Mouse (Mus musculus) kidney, postnatal 14 days (tissue): Measurements from ENCODE around the gene Pdzd2.

ENCODE experiments used
- DNase-seq: peaks from one replicate; pipeline ENCODE4 v3.0.0; 2022; ENCODE audit warnings: mixed read lengths

Pdzd2 gene

DNA sequence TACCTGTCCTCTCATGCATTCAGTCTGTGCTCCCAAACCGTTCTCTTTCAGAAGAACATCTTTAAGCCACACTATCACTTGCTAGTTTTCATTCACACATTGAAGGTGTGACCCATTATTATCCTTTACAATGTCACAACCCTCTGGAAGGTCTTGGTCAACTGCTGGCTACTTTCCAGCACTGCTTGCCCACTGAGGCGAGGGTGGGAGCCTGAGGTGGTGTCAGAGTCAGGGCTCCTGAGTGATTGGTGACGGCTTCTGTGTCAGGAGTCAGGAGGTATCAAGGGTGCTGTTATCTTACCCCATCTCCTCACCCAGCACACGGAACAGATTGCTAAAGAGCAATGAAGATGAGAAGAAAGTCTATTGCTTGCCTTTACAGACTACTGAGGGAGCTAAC, 267.1 kb downstream of the Pdzd2 start:
- DNase-seq: no peak

DNA sequence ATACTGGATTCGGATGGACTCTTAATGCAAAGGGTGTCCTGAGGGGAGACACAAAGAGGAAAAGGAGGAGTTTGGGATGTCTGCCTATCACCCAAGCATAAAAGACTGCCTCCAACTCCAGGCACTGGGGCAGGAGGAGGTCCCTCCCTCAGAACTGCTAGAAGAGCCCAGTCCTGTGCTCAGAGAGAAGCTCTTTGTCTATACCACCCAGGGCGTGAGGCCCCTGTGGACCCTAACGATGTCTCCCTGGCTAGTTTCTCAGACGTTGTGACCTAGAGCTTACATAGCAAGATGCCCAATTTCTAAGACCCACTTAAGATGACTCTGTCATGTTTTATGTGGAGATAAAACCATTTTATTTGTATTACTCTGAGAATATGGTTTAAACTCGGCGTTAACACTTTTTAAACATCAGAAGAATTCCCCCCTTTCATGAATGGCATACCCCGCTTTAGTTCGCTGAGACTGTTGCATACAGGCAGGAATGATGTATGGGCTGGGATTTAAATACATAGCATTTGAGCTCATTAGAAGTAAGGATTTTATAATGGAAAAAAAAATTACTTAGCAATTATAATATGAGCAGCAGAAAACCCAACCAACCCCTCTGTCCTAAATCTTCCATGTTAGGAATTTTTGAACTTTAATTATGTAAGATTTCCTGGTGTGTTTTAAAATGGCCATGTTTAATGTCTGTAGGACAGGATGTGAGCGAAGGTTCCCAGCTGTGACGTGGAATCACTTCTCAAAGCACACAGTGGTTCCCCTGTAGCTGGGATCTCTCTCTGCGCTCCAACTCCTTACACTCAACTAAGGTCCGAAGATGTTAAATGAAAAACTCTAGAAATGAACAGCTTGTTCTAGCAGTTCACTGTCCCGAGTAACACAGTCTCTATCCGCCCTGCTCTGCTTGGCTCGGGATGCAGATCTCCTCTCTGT, 268.6 kb downstream of the Pdzd2 start:
- no peak for DNase-seq

- no peak for DNase-seq
Observed at GRCm38 (mm10) chr15:12468625-12469024, 271.1 kb downstream of the Pdzd2 start.

- no peak for DNase-seq
Observed at GRCm38 (mm10) chr15:12465748-12466147, 274.0 kb downstream of the Pdzd2 start.

DNA sequence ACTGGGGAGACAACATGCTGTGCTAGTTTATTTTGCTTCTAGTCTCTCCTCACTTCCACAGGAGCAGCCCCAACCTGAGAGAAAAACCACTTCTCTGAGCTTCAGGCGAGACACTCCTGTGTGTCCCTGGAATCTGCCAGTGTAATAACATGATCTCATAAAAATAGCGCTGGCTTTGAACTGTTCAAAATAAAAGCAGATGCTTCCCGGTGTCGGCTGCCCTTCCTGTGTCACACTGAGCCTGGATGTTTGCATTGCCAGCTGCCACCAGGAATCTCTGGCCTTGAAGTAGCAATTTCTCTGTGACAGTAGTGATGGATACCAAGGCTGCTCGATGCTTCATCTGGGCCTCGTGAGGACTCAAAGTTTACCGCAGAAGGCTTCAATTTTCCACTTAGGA, 282.9 kb downstream of the Pdzd2 start:
- peak; percentile 38 for DNase-seq

- DNase-seq: no peak
Observed at GRCm38 (mm10) chr15:12453343-12453742, 286.4 kb downstream of the Pdzd2 start.

DNA sequence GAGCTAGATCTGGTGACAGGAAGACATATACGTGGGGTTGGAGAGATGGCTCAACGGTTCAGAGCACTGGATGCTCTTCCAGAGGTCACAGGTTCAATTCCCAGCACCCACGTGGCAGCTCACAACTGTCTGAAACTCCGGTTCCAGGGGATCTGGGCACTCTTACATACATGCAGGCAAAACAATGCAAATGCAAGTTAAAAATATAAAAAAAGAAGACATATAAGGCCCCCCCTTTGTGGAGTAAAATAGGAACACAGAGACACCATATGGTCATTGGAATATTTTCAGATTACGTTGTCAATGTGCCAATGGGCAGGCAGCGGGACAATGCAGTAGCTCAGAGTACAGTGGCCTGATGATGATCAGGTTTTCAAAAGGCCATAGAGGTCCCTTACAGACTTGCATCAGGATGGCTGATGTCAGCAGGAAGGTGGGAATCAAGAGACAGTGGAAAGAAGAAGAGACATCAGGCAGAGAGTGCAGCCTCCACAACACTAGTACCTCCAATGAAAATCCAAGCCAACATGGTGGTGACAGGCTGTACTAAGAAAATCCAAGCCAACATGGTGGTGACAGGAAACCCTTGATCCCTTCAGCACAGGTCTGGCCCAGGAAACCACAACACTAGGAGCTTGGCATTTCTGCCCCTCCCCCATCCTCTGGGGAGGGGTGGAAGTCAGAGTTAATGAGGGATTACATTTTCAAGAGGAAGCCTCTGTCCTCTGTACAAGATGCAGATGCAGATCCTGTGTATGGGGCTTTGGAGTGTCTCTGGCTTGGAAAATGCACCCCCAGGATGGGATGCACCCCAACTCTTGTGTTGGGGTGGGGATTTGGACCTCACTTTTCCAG, 287.4 kb downstream of the Pdzd2 start:
- no peak for DNase-seq

DNA sequence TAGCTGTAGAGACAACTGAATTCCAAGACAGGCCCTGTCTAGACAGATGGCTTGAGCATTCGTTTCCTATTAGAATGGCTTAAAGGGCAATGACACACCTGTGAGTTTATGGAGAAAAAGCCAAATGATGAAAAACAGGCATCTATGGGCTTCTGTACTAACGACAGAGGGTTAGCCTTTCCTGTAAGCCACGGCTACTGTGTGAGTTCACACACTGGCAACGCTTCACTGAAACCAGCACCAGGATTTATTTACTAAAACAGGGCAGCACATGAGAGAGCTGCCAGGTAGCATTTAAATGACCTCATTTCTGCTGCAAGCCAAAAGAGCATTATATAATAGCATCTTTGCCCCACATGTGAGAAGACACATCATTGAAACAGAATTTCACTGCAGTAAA, 288.3 kb downstream of the Pdzd2 start:
- DNase-seq: peak; percentile 27

DNA sequence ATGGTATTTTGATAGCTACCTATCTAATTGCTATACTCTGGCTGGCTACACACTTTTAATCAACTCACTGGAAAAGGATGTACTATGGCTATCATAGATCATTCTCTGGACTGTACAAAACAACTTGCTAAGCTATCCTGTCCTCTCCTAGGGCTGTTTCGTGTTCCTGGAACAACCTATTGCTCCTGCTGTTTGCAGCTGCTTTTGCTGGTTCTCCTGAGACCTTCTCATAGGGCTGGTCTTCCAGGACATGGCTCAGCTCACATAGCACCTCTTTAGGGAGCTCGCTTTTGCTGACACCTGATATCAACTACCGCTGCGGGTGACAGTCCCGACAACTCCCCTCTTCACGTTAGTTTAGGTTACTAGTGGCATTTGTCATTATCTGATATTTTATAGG, 288.9 kb downstream of the Pdzd2 start:
- no peak for DNase-seq

- DNase-seq: no peak
Observed at GRCm38 (mm10) chr15:12449321-12449720, 290.4 kb downstream of the Pdzd2 start.

DNA sequence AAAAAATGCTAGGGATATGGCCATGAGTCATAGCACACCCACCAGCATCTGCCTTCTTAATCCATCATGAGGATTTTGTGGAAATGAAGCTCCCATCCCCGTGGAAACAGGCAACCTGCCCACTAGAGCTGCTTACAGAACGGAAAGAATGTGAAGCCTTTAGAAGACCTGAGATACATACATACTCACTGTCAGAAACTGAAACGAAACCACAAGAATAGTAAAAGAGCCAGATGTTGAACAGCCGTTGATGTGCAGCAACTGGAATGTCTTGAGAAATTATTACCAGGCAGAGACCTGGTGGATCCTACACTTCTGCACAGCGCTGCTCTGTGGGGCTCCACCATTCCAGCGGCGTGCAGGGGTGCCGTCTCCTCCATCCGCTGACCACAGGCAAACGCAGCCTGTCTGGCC, 292.7 kb downstream of the Pdzd2 start:
- no peak for DNase-seq

DNA sequence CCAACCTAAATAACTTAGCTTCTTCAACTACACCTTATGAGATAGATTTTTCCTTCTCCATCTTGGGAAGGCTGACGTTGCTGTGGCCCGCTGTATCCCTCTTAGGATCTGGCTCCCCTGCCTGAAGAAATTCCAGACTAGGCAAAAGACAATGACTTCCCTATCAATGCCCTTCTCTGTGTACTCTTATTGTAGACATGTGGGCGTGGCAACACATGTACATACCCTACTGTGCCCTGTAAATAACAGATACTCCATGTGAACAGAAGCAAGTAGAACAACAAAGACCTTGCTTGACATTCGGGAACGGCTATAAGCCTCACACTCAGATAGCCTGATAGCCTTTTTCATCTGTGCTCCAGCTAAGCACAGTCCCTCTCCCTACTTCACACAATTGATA, 295.2 kb downstream of the Pdzd2 start:
- no peak for DNase-seq

DNA sequence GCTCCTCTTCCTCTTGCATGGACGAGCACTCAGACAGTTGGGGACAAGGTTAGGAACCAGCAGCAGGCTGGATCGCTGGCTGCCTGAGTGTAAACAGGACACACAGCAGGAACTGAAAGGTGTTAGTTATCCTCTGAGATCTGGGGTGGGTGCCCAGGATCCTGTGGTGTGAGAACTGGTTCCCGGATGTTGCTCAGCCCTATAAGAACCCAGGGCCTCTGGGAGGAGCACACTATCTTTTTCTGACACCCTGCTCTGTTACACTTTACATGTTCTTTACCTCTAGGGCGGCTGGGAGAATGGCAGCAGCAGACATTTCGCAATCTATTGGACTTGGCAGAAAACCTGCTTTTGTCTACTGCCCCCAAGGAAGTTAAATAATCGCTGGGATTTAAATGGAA, 300.4 kb downstream of the Pdzd2 start:
- peak; percentile 36 for DNase-seq

DNA sequence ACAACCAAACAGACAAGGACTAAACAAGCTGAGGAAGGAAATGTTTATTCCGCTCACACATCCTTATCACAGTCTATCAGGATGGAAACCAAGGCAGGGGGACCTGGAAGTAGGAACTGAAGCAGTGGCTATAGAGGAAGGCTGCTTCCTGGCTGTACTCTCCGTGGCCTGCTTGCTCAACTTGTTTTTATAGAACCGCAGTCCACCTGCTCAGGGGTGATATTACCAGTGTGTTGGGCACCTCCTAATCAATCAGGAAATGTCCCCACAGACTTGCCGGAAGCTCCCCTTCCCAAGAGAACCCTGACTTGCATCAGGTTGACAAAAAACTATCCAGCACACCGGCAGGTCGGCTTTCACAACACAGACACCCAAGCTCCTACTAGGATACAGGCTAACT, 301.0 kb downstream of the Pdzd2 start:
- no peak for DNase-seq

DNA sequence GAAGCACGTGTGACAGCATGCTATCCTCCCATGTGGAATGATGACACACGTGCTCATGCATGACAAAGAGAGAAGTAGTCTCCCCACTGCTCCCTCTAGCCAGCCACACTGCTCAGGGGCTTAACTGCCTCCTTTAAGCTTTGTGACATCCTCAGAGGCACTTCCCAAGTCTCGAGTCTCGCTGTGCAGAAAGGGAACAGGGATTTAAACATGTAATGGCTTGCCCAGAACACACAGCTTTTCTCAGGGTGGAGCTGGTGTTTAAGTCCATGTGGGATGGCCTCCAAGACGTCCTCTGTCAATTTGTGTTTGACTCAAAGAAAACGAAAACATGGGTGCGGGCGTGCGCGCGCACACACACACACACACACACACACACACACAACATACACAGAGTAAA, 301.6 kb downstream of the Pdzd2 start:
- no peak for DNase-seq

DNA sequence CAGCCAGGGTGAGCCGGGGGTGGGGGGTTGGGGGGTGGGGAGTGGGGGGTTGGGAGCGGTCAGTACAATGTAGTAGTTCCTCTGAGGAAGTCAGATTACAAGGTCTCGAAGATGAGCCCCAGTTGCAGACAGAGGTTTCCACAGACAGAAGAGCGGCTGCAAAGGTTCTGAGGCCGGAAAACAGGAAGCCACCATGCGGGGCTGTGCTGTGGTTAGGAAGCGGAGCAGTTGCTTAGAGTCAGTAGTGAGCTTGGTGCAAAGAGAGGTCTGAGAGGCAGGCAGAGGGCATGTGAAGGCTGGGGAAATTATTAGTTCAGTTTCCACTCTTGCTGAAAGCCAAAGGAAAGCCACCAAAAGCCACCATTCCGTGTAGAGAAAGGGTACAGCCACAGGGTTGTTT, 303.8 kb downstream of the Pdzd2 start:
- no peak for DNase-seq

DNA sequence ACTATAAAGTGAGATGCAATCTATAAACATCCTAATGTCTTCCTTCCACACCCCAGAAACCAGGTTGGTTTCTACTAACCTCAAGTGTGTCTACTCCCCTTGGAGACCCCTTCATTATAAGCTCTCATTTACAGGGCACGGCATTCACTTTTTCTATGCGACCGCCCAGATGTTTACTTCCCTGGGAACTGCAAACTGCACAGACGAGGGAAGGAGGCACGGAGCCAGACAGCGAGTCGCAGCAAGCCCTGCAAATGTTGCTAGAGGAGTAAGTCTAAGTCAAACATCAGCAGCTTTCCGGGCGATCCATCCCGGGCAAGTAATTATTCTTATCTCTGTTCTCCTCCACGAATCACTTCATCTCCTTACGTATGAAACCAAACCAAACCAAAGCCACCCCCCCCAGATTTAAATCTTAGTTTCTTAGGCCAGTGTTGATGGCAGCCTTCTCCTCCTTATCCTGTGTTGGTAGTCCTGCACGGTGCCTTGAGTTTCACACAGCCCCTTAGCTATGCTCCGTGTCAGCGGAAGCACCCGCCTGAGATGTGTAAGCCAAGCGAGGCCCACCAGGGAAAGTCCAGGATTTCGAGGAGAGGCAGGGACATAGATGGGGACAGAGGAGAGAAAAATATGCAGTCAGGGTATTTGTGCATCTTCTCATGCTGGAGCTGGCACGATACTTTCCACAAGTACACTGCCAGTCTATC, 305.7 kb downstream of the Pdzd2 start:
- peak; percentile 33 for DNase-seq

- DNase-seq: no peak
Observed at GRCm38 (mm10) chr15:12432879-12433278, 306.8 kb downstream of the Pdzd2 start.

DNA sequence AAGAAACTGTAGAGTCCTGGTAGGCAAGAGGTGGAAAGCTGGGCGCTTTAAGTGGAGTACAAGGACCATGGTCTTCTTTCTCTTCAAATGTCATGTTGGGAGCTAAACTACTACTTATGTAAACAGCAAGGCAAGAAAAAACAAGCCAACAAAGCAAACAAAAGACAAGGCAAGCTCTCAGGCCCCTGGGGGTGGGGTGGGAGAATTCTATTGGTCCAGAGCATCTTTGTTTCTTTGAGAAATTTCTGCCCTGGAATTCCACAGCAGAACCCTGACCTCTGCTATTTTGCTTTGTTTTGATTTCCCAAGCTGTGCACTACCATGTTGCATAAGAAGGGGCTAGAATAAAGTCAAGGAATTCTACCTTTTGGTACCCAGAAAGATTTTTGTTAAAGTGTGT, 307.4 kb downstream of the Pdzd2 start:
- peak; percentile 38 for DNase-seq

- no peak for DNase-seq
Observed at GRCm38 (mm10) chr15:12431684-12432083, 308.0 kb downstream of the Pdzd2 start.

- no peak for DNase-seq
Observed at GRCm38 (mm10) chr15:12431188-12431587, 308.5 kb downstream of the Pdzd2 start.

- no peak for DNase-seq
Observed at GRCm38 (mm10) chr15:12430670-12431069, 309.1 kb downstream of the Pdzd2 start.
